Mouse (Mus musculus) macrophage (primary cell): ENCODE measurements around the gene 1700013F07Rik. TPM values are rescaled to one million over a fixed set of nuclear protein-coding genes. Genes with fewer than 3 reads are reported as not detected.

ENCODE experiments used
- H3K27ac ChIP-seq: fragments of 350-480 bp; formaldehyde crosslinking; 2 replicates; pipeline ENCODE4 v1.9.0; 2021
- H3K36me3 ChIP-seq: fragments of 350-480 bp; formaldehyde crosslinking; 2 replicates; pipeline ENCODE4 v1.9.0; 2021; ENCODE audit errors: inconsistent target
- H3K4me3 ChIP-seq: fragments of 350-480 bp; formaldehyde crosslinking; 2 replicates; pipeline ENCODE4 v1.9.0; 2021; ENCODE audit errors: inconsistent target
- H3K79me2 ChIP-seq: fragments of 350-480 bp; formaldehyde crosslinking; 2 replicates; pipeline ENCODE4 v1.9.0; 2021; ENCODE audit errors: inconsistent target
- WGBS: methylation state at CpG from one replicate; pipeline ENCODE4 v1.1.7; 2026; ENCODE audit warnings: inconsistent platforms; ENCODE audit not compliant: missing documents; 5-methylcytosine and 5-hydroxymethylcytosine counted together
- polyA plus RNA-seq: library from polyadenylated mRNA; stranded (reverse); fragments of 250-400 nt; gene quantifications from 3 replicates; pipeline ENCODE4 v1.2.4, GENCODE M21; 2018; ENCODE audit warnings: inconsistent platforms

Gene 1700013F07Rik
- polyA plus RNA-seq, 1 experiment from 2014 or later, result not detected

GRCm38 (mm10) chr3:108528489-108528888, 5.5 kb upstream of the 1700013F07Rik start:
- H3K79me2 ChIP-seq, result no peaks in the 10 kb centered on the region
- H3K4me3 ChIP-seq, result no peak overlapping the region
- H3K27ac ChIP-seq, result no peak overlapping the region
- H3K36me3 ChIP-seq, result no peaks in the 10 kb centered on the region
- WGBS, result 96% methylated on average over 8 of the region's 8 CpGs

GRCm38 (mm10) chr3:108533114-108533885, 650 bp upstream of the 1700013F07Rik start:
- H3K36me3 ChIP-seq, result no peaks in the 10 kb centered on the region
- H3K27ac ChIP-seq, result no peak overlapping the region
- WGBS, result 83% methylated on average over 9 of the region's 9 CpGs
- H3K79me2 ChIP-seq, result no peaks in the 10 kb centered on the region
- H3K4me3 ChIP-seq, result no peak overlapping the region

- WGBS, result 19% methylated on average over 15 of the region's 15 CpGs
- Histone ChIP-seq H3K36me3 (no peaks in the 10 kb centered on the region), H3K79me2 (no peaks in the 10 kb centered on the region), H3K27ac (no peak overlapping the region), H3K4me3 (no peak overlapping the region)
Measured at GRCm38 (mm10) chr3:108535896-108536516, 2.1 kb downstream of the 1700013F07Rik start.

GRCm38 (mm10) chr3:108536517-108537260, 2.7 kb downstream of the 1700013F07Rik start, which contains the start of gene 5330417C22Rik:
Gene 5330417C22Rik (minus strand): TSS chr3:108536536.
- WGBS, result 1% methylated on average over 31 of the region's 35 CpGs
- Histone ChIP-seq H3K4me3 (no peak within 1 kb of the TSS), H3K79me2 (no peaks in the 10 kb centered on the region)

GRCm38 (mm10) chr3:108537303-108537702, 3.4 kb downstream of the 1700013F07Rik start:
- 4% methylated on average over 17 of the region's 17 CpGs for WGBS
- no peak overlapping the region for H3K27ac ChIP-seq
- H3K4me3 ChIP-seq, result no peak overlapping the region
- no peaks in the 10 kb centered on the region for H3K79me2 ChIP-seq
- H3K36me3 ChIP-seq, result no peaks in the 10 kb centered on the region

More at GRCm38 (mm10) chr3:108536517-108537260, 2.7 kb downstream of the 1700013F07Rik start, which contains the start of gene 5330417C22Rik:
- no peaks in the 10 kb centered on the region for H3K36me3 ChIP-seq
- no peak within 1 kb of the TSS for H3K27ac ChIP-seq

- no peak overlapping the region for H3K4me3 ChIP-seq
- no peak overlapping the region for H3K27ac ChIP-seq
- WGBS, result 68% methylated on average over 11 of the region's 11 CpGs
- no peaks in the 10 kb centered on the region for H3K36me3 ChIP-seq
- H3K79me2 ChIP-seq, result no peaks in the 10 kb centered on the region
Measured at GRCm38 (mm10) chr3:108542299-108542698, 8.3 kb downstream of the 1700013F07Rik start.

- Histone ChIP-seq H3K79me2 (no peaks in the 10 kb centered on the region), H3K4me3 (peak overlapping the region; percentile 59), H3K27ac (peak overlapping the region; percentile 48), H3K36me3 (peaks cover 24% of the 10 kb centered on the region; the same call in 1 of the 2 replicates)
- WGBS, result 2% methylated on average over 42 of the region's 42 CpGs
Measured at GRCm38 (mm10) chr3:108554111-108554561, 20.2 kb downstream of the 1700013F07Rik start.

GRCm38 (mm10) chr3:108554587-108555312, 20.8 kb downstream of the 1700013F07Rik start:
- peak overlapping the region; percentile 48 for H3K27ac ChIP-seq
- WGBS, result 17% methylated on average over 22 of the region's 22 CpGs
- peaks cover 29% of the 10 kb centered on the region; the same call in 1 of the 2 replicates for H3K36me3 ChIP-seq
- peak overlapping the region; percentile 59 for H3K4me3 ChIP-seq
- H3K79me2 ChIP-seq, result no peaks in the 10 kb centered on the region

GRCm38 (mm10) chr3:108557888-108558287, 23.9 kb downstream of the 1700013F07Rik start:
- 95% methylated on average over 4 of the region's 4 CpGs for WGBS
- peaks cover 22% of the 10 kb centered on the region for H3K79me2 ChIP-seq
- peaks cover 34% of the 10 kb centered on the region; the same call in 1 of the 2 replicates for H3K36me3 ChIP-seq
- no peak overlapping the region for H3K4me3 ChIP-seq
- H3K27ac ChIP-seq, result no peak overlapping the region

- H3K36me3 ChIP-seq, result peaks cover 29% of the 10 kb centered on the region; the same call in 1 of the 2 replicates
- H3K4me3 ChIP-seq, result peak within 1 kb of the TSS; percentile 88
- under 1% methylated on average over 41 of the region's 45 CpGs for WGBS
- H3K27ac ChIP-seq, result peak within 1 kb of the TSS; percentile 92
- H3K79me2 ChIP-seq, result peaks cover 22% of the 10 kb centered on the region
Measured at GRCm38 (mm10) chr3:108562133-108562730, 28.3 kb downstream of the 1700013F07Rik start, which contains the start of gene Tmem167b. Gene Tmem167b (minus strand): TSS chr3:108562466.

GRCm38 (mm10) chr3:108562777-108563271, 28.9 kb downstream of the 1700013F07Rik start:
- Histone ChIP-seq H3K27ac (peak overlapping the region; percentile 92), H3K36me3 (peaks cover 23% of the 10 kb centered on the region; the same call in 1 of the 2 replicates), H3K79me2 (peaks cover 22% of the 10 kb centered on the region), H3K4me3 (peak overlapping the region; percentile 88)
- under 1% methylated on average over 15 of the region's 15 CpGs for whole genome bisulfite sequencing

GRCm38 (mm10) chr3:108563309-108563708, 29.4 kb downstream of the 1700013F07Rik start:
- Histone ChIP-seq H3K79me2 (peaks cover 22% of the 10 kb centered on the region), H3K36me3 (peaks cover 18% of the 10 kb centered on the region; the same call in 1 of the 2 replicates), H3K27ac (peak overlapping the region; percentile 92), H3K4me3 (peak overlapping the region; percentile 88)
- 0% methylated on average over 3 of the region's 4 CpGs for WGBS
